Mouse (Mus musculus) heart, postnatal 0 days (tissue): ENCODE measurements around the gene Serinc5.

Source experiments
- CTCF ChIP-seq: IDR thresholded peaks from 2 replicates; pipeline ENCODE4 v1.5.1; 2016; ENCODE audit warnings: antibody characterized with exemption, control low read depth, low read depth
- EP300 ChIP-seq: IDR thresholded peaks from 2 replicates; pipeline ENCODE4 v1.6.1; 2016; ENCODE audit warnings: antibody characterized with exemption, low read depth

- no peak for TF ChIP-seq CTCF
- TF ChIP-seq EP300 = no peak
These were observed 33.9 kb downstream of the Serinc5 start for GRCm38 (mm10) chr13:92644753-92645152.
